Mouse (Mus musculus) CH12.LX (cell line): ENCODE results near the gene Elovl3. TPM values are rescaled to one million over a fixed set of nuclear protein-coding genes. Genes with fewer than 3 reads are reported as not detected.
A peak's percentile ranks its signal among the peaks of the same experiment; 100 is the strongest.

ENCODE experiments used
- DNase-seq: peaks from one replicate; pipeline ENCODE4 v3.0.0-alpha.2; 2013; ENCODE audit errors: extremely low read depth
- H3K27ac ChIP-seq: 2 replicates; pipeline ENCODE4 v1.5.1; 2012; ENCODE audit warnings: low read depth, mild to moderate bottlenecking, control low read depth, moderate library complexity; ENCODE audit not compliant: insufficient read depth
- H3K27me3 ChIP-seq: replicated peaks from 2 replicates; pipeline ENCODE3; 2012; ENCODE audit warnings: inconsistent platforms
- H3K36me3 ChIP-seq, 2 experiments: replicated peaks in 1 of 2; 2 replicates each; pipeline versions ENCODE3 to v1.6.1; 2012; ENCODE audit warnings: inconsistent platforms in 1 of 2, low read length in 1 of 2, mild to moderate bottlenecking in 1 of 2, mixed read lengths in 1 of 2, moderate library complexity in 1 of 2; ENCODE audit not compliant: control insufficient read depth in 1 of 2, insufficient read depth in 1 of 2
- H3K4me1 ChIP-seq, 2 experiments: 2 replicates each; pipeline ENCODE4 v1.6.1; 2012; ENCODE audit warnings: inconsistent platforms in 1 of 2, moderate library complexity in 1 of 2; ENCODE audit not compliant: insufficient read depth in 2 of 2, control insufficient read depth in 1 of 2
- H3K4me2 ChIP-seq: 2 replicates; pipeline ENCODE4 v1.6.1; 2012; ENCODE audit warnings: low read depth, mild to moderate bottlenecking, control low read depth; ENCODE audit not compliant: poor library complexity, insufficient read depth, severe bottlenecking
- H3K4me3 ChIP-seq, 3 experiments: fragments of 150-350 bp in 1 of 3; sonication (generic) in 1 of 3; replicated peaks in 1 of 3; 2 replicates each; pipeline versions ENCODE3 to v1.5.1; 2011 to 2012; ENCODE audit warnings: low read depth in 2 of 3, low read length in 2 of 3, mild to moderate bottlenecking in 2 of 3, moderate library complexity in 2 of 3, control low read depth in 1 of 3, improper control_type of control experiment in 1 of 3, inconsistent platforms in 1 of 3, mixed read lengths in 1 of 3; ENCODE audit not compliant: poor library complexity in 1 of 3
- H3K79me2 ChIP-seq: replicated peaks from 2 replicates; pipeline ENCODE4 v1.6.1; 2012; ENCODE audit warnings: mild to moderate bottlenecking, moderate library complexity; ENCODE audit not compliant: control insufficient read depth, poor library complexity, insufficient read depth, severe bottlenecking; ENCODE audit errors: extremely low read depth
- H3K9ac ChIP-seq: 2 replicates; pipeline ENCODE4 v1.6.1; 2012; ENCODE audit warnings: low read depth, mild to moderate bottlenecking, control low read depth, moderate library complexity; ENCODE audit not compliant: insufficient read depth
- H3K9me3 ChIP-seq: replicated peaks from 2 replicates; pipeline ENCODE3; 2012; ENCODE audit warnings: low read length, inconsistent platforms, mixed read lengths
- CTCF ChIP-seq, 2 experiments: IDR thresholded peaks in 1 of 2; conservative IDR thresholded peaks in 1 of 2; 2 replicates each; pipeline ENCODE4 v1.5.1; 2011 to 2012; ENCODE audit warnings: low read depth in 2 of 2, low read length in 2 of 2, improper control_type of control experiment in 1 of 2, inconsistent platforms in 1 of 2, mild to moderate bottlenecking in 1 of 2, moderate library complexity in 1 of 2
- ELF1 ChIP-seq: IDR thresholded peaks from 2 replicates; pipeline ENCODE4 v1.6.1; 2014; ENCODE audit warnings: low read depth, mild to moderate bottlenecking, inconsistent platforms, low read length, improper control_type of control experiment
- GABPA ChIP-seq: IDR thresholded peaks from 2 replicates; pipeline ENCODE4 v1.6.1; 2012; ENCODE audit warnings: low read depth, low read length, improper control_type of control experiment, inconsistent platforms; ENCODE audit not compliant: insufficient replicate concordance
- HCFC1 ChIP-seq: IDR thresholded peaks from 2 replicates; pipeline ENCODE4 v1.6.1; 2012; ENCODE audit warnings: low read depth, mild to moderate bottlenecking, inconsistent platforms, low read length, improper control_type of control experiment
- JUN ChIP-seq: IDR thresholded peaks from 2 replicates; pipeline ENCODE4 v1.6.1; 2011; ENCODE audit warnings: low read depth, mild to moderate bottlenecking, low read length, improper control_type of control experiment, moderate library complexity; ENCODE audit not compliant: insufficient read depth
- MAX ChIP-seq: IDR thresholded peaks from 2 replicates; pipeline ENCODE4 v1.6.1; 2011; ENCODE audit warnings: low read length, improper control_type of control experiment
- MAZ ChIP-seq: IDR thresholded peaks from 2 replicates; pipeline ENCODE4 v1.6.1; 2012; ENCODE audit warnings: low read depth, mild to moderate bottlenecking, inconsistent platforms, low read length, improper control_type of control experiment, moderate library complexity
- MEF2A ChIP-seq: IDR thresholded peaks from 2 replicates; pipeline ENCODE4 v1.6.1; 2014; ENCODE audit warnings: low read depth, mild to moderate bottlenecking, inconsistent platforms, low read length, improper control_type of control experiment, borderline replicate concordance
- MXI1 ChIP-seq: IDR thresholded peaks from 2 replicates; pipeline ENCODE4 v1.6.1; 2011; ENCODE audit warnings: mild to moderate bottlenecking, low read depth, low read length, improper control_type of control experiment
- MYC ChIP-seq: IDR thresholded peaks from 2 replicates; pipeline ENCODE4 v1.6.1; 2011; ENCODE audit warnings: low read depth, mild to moderate bottlenecking, improper control_type of control experiment, low read length
- PAX5 ChIP-seq: IDR thresholded peaks from 2 replicates; pipeline ENCODE4 v1.6.1; 2012; ENCODE audit warnings: low read length, inconsistent platforms, mixed read lengths
- POLR2A ChIP-seq: IDR thresholded peaks from 2 replicates; pipeline ENCODE4 v1.6.1; 2011; ENCODE audit warnings: low read depth, mild to moderate bottlenecking, improper control_type of control experiment, low read length
- RAD21 ChIP-seq: IDR thresholded peaks from 2 replicates; pipeline ENCODE4 v1.6.1; 2011; ENCODE audit warnings: low read depth, mild to moderate bottlenecking, low read length, improper control_type of control experiment, moderate library complexity
- RCOR1 ChIP-seq: conservative IDR thresholded peaks from 2 replicates; pipeline ENCODE4 v1.6.1; 2012; ENCODE audit warnings: low read depth, mild to moderate bottlenecking, inconsistent platforms, low read length, improper control_type of control experiment
- SMC3 ChIP-seq: IDR thresholded peaks from 2 replicates; pipeline ENCODE4 v1.6.1; 2011; ENCODE audit warnings: low read depth, low read length, improper control_type of control experiment
- UBTF ChIP-seq: IDR thresholded peaks from 2 replicates; pipeline ENCODE4 v1.6.1; 2012; ENCODE audit warnings: low read depth, mild to moderate bottlenecking, inconsistent platforms, low read length, improper control_type of control experiment, moderate library complexity
- dilution Hi-C: fragments of 300-500 bp; cut with MboI; formaldehyde crosslinking; loops from 2 replicates; pipeline ENCODE4 v1.14.3; 2020; ENCODE audit warnings: low sequenced_read_pairs; ENCODE audit not compliant: extremely low pct_unique_long_range_greater_than_20kb, extremely low pct_ligation_motif_present
- in situ Hi-C: fragments of 300-500 bp; cut with MboI; formaldehyde crosslinking; loops from 3 replicates; pipeline ENCODE4 v1.14.3; 2019; ENCODE audit warnings: low sequenced_read_pairs, low pct_ligation_motif_present, low pct_unique_long_range_greater_than_20kb, mixed read lengths
- polyA plus RNA-seq: library from polyadenylated mRNA; unstranded; fragments of >175 nt; gene quantifications from 2 replicates; pipeline ENCODE4 v1.2.1, GENCODE M21; 2012; ENCODE audit warnings: low read depth; ENCODE audit not compliant: insufficient read length
- total RNA-seq, 2 experiments: library from RNA; depleted of rRNA; stranded (reverse); fragments of 300-350 nt in 1 of 2; fragments of >200 nt in 1 of 2; gene quantifications; 2 replicates each; pipeline ENCODE4 v1.2.3; 2012 to 2014

Gene Elovl3
- total and polyA plus RNA-seq, 3 experiments = not detected

DNA sequence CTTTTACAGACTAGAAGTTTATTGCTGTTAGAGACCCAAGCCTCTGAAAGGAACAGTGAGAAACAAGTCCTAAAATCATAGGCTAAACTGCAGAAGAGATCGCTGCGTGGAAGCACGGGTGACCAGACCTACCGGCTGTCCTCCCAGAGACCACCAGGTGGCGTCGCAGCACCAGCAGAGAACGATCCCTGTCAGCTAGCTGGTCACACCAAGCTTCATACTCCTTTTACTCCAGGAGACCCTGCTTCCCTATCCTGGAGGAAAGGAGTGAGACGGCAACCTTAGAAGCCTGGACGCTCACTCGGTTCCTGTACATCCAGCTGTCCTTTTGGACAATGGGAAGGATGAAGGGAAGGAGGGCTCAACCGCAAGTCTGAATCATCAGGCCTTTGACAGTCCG, 3.6 kb downstream of the Elovl3 start (continued):
- TF ChIP-seq MAZ (no peak), HCFC1 (no peak), MEF2A (0 out of 2 replicates have a peak, but pooled peaks have one; percentile 23), SMC3 (peak; percentile 94), MYC (0 out of 2 replicates have a peak, but pooled peaks have one; percentile 41), RCOR1 (no peak), POLR2A (no peak), JUN (no peak)
- TF ChIP-seq, all 38 proteins: peak for 9

DNA sequence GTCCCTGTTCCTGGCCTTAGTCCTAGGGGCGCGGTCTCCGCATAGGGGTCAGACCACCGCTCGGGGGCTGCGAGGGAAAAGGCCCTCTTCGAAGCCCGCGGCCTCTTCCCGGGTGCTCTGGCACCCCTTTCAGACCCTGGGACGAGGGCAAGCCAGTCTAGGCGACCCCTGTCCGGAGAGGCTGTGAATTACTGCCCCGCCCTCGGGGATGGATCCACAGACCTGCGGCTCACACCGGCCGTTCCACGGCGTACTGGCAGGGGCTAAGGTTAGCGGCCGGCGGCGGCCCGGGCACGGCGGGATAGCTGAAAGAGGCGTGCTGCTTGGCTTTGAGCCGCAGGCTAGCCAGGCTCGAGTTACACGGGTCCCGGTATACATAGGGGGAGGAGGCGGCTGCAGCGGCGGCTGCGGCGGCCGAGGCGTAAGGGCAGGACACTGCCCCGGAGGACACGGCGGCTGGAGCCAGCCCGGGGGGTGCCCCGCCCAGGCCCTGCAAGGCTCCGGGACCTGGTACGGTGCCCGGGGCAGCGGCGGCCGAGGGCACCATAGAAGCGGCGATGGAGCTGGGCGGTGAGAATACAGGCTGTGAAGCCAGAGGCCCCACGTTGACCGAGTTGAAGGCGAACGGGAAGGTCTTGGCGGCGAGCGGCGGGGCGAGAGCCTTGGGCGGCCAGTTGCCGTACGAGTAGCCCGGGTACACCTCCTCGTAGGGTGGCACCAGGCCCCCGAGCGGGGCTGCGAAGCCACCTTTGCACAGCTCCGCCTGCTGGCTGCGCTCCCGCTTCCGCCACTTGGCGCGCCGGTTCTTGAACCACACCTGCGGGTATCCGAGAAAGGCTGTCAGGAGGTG, 4.3 kb downstream of the Elovl3 start:
- Histone ChIP-seq H3K4me2 (peak overlapping the region; percentile 75), H3K27ac (no peak overlapping the region), H3K9ac (no peak overlapping the region), H3K9me3 (no peaks in the 10 kb centered on the region), H3K4me3 (peak overlapping the region in 2 of 3 experiments; percentile 40 to 56), H3K4me1 (peaks cover 2 to 23% of the 10 kb centered on the region in 2 experiments; a peak in 2 of 4 replicates), H3K79me2 (no peaks in the 10 kb centered on the region), H3K27me3 (peaks cover 82% of the 10 kb centered on the region), H3K36me3 (no peaks in the 10 kb centered on the region)
- in situ Hi-C loops = loop anchor here (5.0 to 10.0 kb wide), 2 partner anchors 121 to 229 kb away; no protein-coding TSS in a partner anchor
- peak; percentile 2 for TF ChIP-seq RAD21
- TF ChIP-seq ELF1 = peak; percentile 63
- TF ChIP-seq SMC3 = peak; percentile 30; the same call in 1 of the 2 replicates
- TF ChIP-seq PAX5 = no peak
- TF ChIP-seq MAX = peak; percentile 15; the same call in 1 of the 2 replicates
- peak in 1 of 2 experiments; percentile 68; a peak in 2 of 4 replicates for TF ChIP-seq CTCF (conservative IDR thresholded peaks at IDR 0.05 in 1 of 2, IDR thresholded peaks at IDR 0.05 in 1 of 2; ENCODE audit: low read depth in 2 of 2, low read length in 2 of 2)
- peak; percentile 94 for TF ChIP-seq UBTF
- no peak for TF ChIP-seq GABPA
- TF ChIP-seq RCOR1 = no peak
- peak; percentile 0; the same call in 1 of the 2 replicates for TF ChIP-seq MXI1
- no peak for TF ChIP-seq MAZ
- peak; percentile 45 for DNase-seq
- dilution Hi-C loops = no loop called here
